Mouse (Mus musculus) skeletal muscle tissue, adult 2 months (tissue): ENCODE results near the gene Olfr54.
"Not testable (repeated sequence)": the region's sequence is repeated elsewhere in the genome, so short reads cannot be mapped to it uniquely, and the experiment has no call there.

Source experiments
- DNase-seq: peaks from one replicate; pipeline ENCODE4 v3.0.0-alpha.2; 2012; ENCODE audit warnings: low read depth, low spot score

The Olfr54 gene

GRCm38 (mm10) chr11:51013936-51014335 lies at the start of gene Olfr54:
Gene Olfr54 (plus strand): TSS chr11:51014236.
- no peak for DNase-seq

GRCm38 (mm10) chr11:50964886-50965285 lies 49.1 kb upstream of the Olfr54 start:
- DNase-seq: peak; percentile 36

DNA sequence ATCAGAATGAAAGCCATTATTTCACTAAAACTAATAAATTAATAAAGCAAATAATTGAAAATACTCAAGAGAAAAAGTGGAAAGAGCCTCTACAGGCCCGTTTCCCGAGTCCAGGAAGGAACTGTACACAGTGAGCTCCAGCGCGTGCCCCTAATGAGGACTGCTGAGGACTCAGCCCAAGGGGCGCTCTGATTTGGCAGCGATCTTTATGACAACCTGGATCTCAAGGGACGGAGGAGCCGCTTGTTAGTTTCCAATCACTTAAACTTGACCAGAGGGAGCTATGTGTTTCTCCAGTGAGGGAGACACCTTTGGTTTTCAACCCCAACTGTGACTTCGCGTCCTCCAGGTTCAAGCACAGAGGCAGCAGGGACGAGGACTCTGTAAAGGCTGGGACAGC lies 47.8 kb upstream of the Olfr54 start, which contains the start of gene Olfr1378:
TSS of gene Olfr1378 (plus strand) at position 301 of the 400 bp plus-strand sequence.
- DNase-seq: no peak

DNA sequence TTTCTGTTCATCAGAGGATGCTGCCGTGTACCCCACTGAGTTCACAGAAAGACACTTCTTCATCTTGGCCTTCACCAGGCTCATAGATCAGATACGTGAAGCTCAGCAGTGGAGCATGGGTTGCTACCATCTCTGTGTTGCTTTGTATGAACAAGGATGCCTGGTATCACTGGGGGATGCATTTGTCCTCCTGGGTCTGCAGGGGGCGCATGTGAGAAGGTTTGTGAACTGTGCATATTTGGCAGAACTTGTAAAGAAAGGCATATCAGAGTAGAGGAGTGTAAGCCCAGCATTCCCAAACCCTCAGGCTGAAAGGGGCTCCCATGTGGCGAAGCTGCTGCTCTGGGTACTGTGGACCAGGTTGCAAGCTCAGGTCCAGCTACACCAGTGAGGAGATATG lies 36.8 kb upstream of the Olfr54 start:
- DNase-seq: no peak

DNA sequence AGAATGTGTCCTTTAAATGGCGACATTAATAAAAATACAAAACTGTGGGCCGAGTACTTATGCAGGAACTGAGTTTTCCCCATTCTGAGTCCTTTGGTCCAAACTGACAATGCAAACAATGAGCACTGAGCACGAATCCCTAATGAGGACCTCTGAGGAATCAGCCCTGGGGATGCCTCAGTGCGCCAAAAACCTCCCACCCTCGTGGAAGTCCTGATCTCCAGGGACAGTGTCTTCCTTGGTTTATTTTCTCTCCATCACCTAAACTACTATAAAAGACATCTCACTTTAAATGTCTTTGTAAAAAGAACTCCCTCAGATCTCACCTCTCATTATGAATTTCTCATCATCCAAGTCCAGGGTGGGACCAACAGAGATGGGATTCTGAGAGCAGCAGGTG lies 32.4 kb upstream of the Olfr54 start, which contains the start of gene Olfr1377:
TSS of gene Olfr1377 (plus strand) at position 301 of the 400 bp plus-strand sequence.
- DNase-seq: no peak

GRCm38 (mm10) chr11:51003296-51003695 lies 10.7 kb upstream of the Olfr54 start, which contains the start of gene Olfr51:
Gene Olfr51 (plus strand): TSS chr11:51003596.
- DNase-seq: no peak

GRCm38 (mm10) chr11:51011821-51012220 lies 2.2 kb upstream of the Olfr54 start:
- no peak for DNase-seq

DNA sequence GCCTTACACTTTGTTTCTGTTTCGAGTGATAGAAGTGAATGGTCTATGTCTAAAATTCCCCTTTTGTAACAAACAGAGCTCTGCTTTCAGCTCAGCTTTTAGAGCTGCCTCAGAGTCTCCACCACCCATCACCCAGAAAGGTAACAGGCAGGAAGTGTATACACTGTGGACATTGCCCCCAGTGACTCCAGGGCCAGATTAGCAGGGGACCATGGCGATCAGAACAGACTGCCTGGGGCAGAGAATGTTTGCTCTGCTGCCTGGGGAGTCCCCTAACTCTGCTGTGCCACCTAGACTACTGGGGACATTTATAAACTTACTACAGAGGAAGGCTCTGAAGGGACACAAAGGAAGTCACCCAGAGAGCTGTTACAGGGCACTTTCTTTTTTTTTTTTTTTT lies 2.3 kb downstream of the Olfr54 start:
- DNase-seq: no peak

GRCm38 (mm10) chr11:51026811-51027210 lies 12.8 kb downstream of the Olfr54 start:
- not testable (repeated sequence) for DNase-seq

DNA sequence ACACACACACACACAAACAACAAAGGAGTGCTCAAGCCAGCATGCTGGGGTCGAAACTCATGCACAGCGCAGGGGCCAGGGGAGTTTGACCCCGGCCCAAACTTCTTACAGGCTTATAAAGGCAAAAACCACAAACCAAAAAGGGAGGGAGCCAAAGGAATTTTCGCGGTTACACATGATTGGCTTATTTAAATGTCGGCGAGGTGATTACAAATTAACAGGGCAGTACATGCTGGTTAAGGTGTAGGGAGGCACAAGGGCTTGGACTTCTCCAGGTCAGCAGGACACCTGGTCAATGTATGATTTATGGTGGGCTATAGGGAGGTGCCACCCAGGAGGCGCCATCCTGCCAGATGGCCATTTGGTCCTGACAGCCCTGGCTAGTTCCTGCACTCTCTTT lies 15.3 kb downstream of the Olfr54 start:
- DNase-seq: not testable (repeated sequence)

GRCm38 (mm10) chr11:51030225-51030624 lies 16.2 kb downstream of the Olfr54 start:
- DNase-seq: no peak

DNA sequence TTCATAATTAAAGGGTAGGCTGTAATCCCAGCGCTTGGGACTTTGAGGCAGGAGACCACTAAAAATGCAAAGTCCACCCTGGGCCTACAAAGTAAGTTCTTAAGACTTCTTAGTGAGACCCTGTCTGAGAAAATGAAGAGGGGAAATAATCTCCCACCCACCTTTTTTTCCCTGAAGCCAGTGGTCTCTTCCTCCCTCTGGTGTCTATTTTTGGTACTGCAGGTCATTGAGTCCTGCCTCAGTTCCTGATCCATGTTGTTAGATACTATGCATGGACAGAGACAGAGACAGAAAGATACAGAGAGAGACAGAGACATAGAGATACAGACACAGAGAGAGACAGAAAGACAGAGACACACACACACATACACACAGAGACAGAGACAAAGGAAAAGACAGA lies 18.8 kb downstream of the Olfr54 start:
- peak; percentile 1 for DNase-seq

DNA sequence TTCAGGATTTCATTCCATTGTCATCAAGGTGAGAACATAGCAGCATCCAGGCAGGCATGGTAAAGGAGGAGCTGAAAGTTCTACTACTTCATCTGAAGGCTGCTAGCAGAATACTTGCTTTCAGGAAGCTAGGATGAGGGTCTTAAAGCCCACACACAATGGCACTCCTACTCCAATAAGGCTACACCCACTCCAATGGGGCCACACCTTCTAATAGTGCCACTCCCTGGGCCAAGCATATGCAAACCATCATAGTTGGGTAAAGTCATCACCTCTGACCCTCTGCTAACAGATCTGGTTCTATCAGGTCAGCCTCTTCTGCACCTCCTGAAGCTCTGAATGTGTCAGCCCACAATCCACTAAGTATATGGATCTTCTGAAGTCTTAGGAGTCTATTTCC lies 20.1 kb downstream of the Olfr54 start:
- not testable (repeated sequence) for DNase-seq

- DNase-seq: no peak
Observed at GRCm38 (mm10) chr11:51035951-51036350, 21.9 kb downstream of the Olfr54 start.

DNA sequence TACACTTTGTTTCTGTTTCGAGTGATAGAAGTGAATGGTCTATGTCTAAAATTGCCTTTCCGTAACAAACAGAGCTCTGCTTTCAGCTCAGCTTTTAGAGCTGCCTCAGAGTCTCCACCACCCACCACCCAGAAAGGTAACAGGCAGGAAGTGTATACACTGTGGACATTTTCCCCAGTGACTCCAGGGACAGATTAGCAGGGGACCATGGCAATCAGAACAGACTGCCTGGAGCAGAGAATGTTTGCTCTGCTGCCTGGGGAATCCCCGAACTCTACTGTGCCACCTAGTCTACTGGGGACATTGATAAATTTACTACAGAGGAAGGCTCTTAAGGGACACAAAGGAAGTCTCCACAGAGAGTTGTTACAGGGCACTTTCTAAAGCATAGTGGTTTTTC lies 30.7 kb downstream of the Olfr54 start:
- not testable (repeated sequence) for DNase-seq

DNA sequence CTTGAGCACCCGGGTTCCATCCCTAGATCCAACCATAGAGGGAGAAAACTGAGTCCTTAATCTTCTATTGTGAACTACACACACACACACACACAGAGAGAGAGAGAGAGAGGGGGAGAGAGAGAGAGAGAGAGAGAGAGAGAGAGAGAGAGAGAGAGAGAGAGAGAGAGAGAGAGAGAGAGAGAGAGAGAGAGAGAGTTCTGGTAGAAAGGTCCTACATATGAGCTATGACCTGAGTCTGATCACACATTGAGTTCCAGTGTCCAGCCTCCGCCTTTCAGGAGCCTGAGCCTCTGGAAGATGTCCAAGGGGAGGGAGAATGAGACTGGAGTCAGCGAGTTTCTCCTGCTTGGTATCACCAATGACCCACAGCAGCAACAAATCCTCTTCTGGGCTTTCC lies 33.8 kb downstream of the Olfr54 start, which contains the start of gene Olfr1375:
TSS of gene Olfr1375 (plus strand) at position 301 of the 400 bp plus-strand sequence.
- DNase-seq: not testable (repeated sequence)

DNA sequence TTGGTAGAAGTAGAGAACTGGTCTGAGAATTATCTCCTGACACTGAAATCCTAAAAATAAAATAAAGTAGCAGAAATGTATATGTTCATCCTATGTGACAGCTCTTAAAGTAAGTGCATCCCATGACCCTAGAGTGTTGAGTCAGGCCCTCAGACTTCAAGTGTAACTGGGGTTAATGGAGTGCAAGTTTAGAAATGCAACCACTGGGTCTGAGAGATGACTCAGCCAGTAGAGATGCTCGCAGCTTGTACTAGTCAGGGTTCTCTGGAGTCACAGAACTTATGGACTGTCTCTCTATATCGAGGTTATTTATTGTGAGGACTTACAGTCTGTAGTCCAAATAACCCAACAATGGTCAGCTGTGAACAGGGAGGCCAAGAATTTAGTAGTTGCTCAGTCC lies 37.6 kb downstream of the Olfr54 start:
- no peak for DNase-seq

- no peak for DNase-seq
Observed at GRCm38 (mm10) chr11:51053230-51053629, 39.2 kb downstream of the Olfr54 start.

GRCm38 (mm10) chr11:51059151-51059571 lies 45.1 kb downstream of the Olfr54 start, which contains the start of gene Zfp354a:
Gene Zfp354a (plus strand): TSS chr11:51059257.
- peak; percentile 58 for DNase-seq

- DNase-seq: no peak
Observed at GRCm38 (mm10) chr11:51059640-51060039, 45.6 kb downstream of the Olfr54 start.

DNA sequence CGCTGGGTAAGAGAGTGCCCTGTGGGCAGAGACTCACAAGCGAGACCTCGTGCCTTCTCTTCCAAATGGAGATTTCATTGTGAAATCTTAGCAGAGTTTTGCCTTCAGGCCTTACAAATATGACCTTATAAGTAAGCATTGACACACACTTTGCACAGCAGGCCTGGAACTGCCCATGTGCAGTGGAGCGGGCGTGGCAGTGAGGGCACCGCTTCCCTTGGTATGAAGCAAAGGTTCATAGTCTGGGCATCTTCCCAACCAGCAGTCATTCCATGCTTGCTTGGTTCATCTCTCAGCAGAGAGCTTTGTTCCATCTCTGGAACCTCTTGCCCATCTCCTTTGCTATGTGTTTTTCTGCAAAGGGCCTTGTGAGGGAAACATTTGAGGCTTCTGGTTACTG lies 46.9 kb downstream of the Olfr54 start:
- no peak for DNase-seq

- no peak for DNase-seq
Observed at GRCm38 (mm10) chr11:51063276-51063675, 49.2 kb downstream of the Olfr54 start.

GRCm38 (mm10) chr11:51063841-51064240 lies 49.8 kb downstream of the Olfr54 start:
- no peak for DNase-seq
